Mouse (Mus musculus): ENCODE measurements at regions not wholly inside any gene's neighbourhood (a gene's known extent, or its start where the extent isn't known, plus 50 kb on each side); places are given as distances from the start of the nearest gene placed in this dataset.

DNA sequence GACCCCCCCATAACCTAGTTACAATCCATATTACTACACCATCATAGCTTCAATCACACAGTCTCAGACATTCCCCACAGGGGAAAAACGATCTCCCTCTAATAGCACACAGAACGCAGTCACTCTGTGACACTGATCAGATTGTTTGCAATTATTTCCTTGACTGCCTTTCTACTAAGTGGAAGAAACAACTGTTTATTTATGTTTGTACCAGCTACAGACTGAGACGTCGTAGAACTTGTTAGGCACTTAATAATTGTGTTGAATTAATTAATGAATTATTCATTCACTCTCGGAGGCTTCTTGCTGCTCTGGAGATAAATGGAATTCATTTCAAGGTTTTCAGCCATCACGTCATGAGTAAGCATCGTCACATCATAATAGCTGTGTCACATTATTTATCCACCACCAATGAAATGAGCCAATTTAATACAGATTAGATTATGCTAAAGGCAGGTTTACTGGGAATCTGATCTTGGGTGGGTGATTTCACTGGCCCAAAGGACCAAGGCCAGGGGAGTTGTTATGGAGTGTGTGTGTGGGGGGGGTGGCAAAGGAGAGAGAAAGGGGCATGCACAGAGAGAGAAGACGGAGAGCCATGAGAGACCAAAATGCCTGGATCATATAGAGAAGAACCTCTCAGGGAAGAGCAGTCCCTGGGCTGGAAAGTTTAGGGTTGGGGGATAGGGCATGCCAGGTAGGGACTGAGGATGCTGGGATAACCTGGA is 355.7 kb upstream of the Zwint start:
- TF ChIP-seq CTCF (IDR thresholded peaks at IDR 0.05; ENCODE audit: low read depth) (no peak), EP300 (IDR thresholded peaks at IDR 0.05; ENCODE audit: low read depth) (no peak)

Measured in liver, postnatal 0 days (tissue).